Mouse (Mus musculus): ENCODE measurements around the gene Zic5.

DNA sequence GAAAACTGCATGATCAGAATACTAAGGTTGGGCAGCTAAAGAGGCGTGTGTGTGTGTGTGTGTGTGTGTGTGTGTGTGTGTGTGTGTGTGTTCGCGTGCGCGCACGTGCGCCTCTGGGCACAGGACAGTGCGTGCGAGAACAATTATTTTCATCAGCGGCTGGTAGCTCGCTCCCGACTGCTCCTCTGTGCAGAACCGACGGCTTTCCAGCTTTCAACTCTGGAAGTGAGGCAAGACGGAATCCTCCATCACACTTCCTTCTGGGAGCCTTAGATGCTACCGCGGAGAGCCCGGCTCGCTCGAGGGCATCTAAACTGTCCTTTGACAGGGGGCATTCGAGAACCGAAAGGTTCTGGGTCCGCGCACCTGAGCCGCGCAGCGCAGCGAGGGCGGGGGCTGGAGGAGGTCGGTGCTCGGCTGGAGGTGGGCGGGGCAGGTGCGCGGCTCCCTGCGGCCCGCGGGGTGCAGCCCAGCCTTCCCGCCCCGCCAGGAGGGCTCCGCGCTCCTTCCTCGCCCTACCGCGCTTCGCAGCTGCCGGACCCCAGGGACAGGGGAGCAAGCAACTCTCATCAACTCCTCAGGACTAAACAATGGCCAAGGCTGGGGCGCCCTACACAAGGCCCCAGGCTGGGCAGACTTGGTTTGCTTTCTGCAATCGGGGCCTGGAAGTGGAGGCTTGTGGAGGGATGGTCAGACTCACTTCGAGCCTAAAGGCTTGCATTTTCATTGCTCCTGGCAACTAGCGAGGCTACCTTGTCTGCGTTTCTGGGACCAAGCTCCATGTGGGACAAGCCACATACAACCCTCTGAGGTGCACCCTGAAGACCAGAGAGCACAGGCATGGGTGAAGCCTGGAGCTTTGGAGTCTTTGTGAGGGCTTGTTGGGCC is 25.2 kb upstream of the Zic5 start, which contains the start of gene Gm10837:
- TF ChIP-seq CTCF (IDR thresholded peaks at IDR 0.05) (no peak), EP300 (IDR thresholded peaks at IDR 0.05; ENCODE audit: insufficient read depth, low read depth, low read length) (no peak), POLR2A (IDR thresholded peaks at IDR 0.05; ENCODE audit: insufficient read depth, low read depth, low read length) (no peak)

All from heart, adult 2 months (tissue).